Mouse (Mus musculus) heart, postnatal 0 days (tissue): Measurements from ENCODE around the gene Spag16.

Source experiments
- CTCF ChIP-seq: IDR thresholded peaks from 2 replicates; pipeline ENCODE4 v1.5.1; 2016; ENCODE audit warnings: antibody characterized with exemption, control low read depth, low read depth
- EP300 ChIP-seq: IDR thresholded peaks from 2 replicates; pipeline ENCODE4 v1.6.1; 2016; ENCODE audit warnings: antibody characterized with exemption, low read depth

DNA sequence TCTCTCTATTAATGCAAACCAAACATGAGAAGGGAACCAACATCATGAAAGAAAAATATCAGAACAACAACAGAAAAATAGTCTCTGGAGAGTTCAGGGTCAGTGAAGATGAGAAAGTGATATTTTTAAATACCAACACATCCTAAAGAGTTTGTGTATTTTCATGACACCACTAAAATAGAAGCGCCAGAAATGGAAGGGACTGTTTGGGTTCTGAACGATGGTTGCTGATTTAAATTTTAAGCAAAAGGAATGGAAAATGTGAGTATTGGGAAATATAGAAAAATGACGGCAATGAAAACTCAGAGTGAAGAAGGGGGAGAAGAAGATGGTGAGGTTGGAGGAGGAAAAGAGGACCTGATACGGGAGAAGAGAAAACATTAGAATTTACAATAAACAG, 825.9 kb downstream of the Spag16 start:
- no peak for TF ChIP-seq EP300
- no peak for TF ChIP-seq CTCF
